Mouse (Mus musculus) natural killer cell, adult 2 months (primary cell): ENCODE results near the gene Fto.
A peak's percentile ranks its signal among the peaks of the same experiment; 100 is the strongest.

Experiments used
- DNase-seq, 2 experiments: peaks; one replicate each; pipeline ENCODE4 v3.0.0; 2022; ENCODE audit warnings: low spot score in 2 of 2

Gene Fto

DNA sequence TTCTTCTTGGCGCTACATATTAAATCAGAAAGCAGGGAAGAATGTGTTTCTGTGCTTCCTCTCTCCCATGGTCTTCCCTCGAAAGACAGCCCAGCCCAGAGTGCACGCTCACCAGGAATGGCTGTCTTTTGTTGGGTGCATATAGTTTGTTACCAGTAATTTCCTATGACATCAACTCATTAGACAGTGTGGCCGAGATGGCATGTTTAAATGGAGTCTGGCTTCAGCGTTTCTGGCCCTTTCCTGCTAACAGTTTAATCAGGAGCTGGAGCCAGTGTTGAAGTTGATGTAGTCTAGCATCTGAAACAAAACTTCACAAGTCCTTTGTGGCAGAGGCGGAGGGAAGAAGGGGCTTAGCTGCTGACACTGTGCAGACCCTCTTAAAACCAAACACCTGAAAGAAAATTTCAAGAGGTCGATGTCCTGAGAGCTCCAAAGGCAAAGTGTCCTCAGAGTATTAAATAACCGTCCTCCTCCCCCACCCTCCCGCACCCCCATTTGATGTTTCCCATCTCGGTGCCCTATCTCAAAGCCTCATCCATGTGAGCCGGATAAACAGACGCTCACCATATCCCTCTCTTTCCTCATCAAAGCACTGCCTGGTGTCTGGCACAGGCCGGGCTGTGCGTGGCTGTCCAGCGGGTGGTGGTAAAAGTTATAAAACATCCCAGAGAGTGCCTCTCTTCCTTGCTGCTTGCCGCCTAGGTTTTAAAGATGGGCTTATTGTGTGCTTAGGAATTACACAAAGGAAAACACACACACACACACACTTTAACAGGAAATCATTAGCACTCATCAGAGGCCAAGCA is 210.9 kb downstream of the Fto start:
- DNase-seq, result no peak

DNA sequence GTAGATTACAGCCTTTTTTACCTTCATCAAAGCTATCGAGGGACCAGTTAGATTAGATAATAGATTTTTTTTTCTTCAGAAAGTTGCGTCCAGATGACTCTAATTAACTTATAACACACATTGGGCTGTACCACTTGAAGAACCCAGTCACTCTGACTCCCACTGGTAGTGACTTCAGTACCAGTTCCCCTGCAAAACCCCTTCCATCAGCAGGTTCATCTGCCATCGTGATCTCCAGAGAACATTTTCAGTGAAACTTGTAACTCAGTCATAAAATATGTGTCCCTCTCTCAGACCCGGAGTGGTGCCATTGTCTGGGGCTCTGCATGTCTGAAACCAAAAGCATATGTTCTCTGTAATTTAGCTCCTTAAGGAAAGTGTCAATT is 211.5 kb downstream of the Fto start:
- DNase-seq, result no peak

DNA sequence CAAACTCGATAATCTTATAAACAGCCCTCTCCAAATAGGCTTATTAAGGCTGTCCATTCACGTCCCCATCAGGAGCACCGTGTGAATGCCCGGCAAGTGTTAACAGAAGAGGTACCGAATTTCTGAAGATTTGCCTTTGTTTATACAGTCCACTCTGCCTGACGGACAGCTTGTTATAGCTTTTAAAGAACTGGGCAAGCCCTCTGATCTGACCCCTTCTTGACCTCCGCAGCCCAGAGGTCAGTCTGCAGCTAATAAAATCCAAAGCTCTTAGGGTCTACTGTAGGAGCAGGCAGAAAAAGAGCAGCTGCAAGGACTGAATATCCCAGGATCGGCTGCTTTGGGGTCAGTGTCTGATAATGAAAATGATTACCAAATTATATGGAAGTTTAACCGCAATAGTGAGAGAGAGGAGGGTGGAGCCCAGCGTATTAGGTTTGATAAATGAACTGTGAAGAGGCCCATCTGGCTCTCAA is 212.1 kb downstream of the Fto start:
- DNase-seq, result no peak

DNA sequence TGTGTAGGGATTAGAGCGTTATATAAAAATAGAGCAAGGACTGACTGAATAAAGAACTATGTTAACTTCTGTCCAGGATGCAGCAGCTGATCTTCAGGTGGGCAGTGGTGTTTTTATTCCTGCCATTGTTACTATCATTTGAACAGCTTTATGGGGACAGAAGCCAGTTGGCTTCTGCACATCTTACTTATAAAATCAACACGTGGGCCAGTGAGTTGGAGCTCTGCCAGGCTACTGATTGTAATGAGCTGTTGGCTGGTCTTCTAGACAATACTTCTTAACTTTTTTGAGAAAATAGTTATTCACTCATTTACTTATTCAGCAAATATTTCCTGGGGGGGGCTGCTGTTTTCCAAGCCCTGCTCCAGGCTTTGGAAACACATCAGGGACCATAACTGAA is 215.6 kb downstream of the Fto start:
- no peak for DNase-seq

DNA sequence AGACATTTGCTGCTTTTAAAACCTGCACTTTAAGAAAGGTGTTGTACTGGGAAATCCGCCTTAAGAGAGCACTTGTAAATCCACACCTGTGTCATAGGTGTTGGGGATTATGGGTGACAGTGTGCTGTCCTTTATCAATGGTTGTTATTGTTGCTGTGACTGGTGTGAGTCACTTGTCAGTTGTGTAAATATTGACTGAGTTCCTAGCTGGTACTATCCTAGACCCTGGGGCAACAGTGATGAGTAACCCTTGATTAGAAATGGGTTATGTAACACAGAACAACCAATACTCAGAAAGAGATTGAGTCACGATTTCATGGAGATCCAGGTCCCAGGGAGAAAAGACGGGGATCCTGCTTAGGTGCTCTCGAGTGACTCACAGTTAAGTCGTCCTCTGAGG is 216.4 kb downstream of the Fto start:
- no peak for DNase-seq

DNA sequence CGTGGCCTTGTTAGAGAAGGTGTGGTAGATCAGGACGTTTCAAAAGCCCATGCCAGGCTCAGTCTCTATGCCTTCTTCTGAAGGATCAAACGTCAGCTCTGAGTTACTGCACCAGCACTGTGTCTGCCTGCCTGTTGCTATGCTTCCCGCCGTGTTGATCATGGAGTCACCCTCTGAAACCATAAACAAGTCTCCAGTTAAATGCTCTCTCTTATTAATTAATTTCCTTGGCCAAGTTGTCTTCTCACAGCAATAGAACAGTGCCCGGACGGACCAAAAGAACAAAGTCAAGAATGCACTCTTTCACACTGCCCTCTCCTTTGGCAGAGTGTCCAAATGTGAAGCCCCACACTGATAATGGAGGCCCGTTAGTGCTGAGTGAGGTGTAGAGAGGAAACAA is 217.3 kb downstream of the Fto start:
- DNase-seq, result no peak

DNA sequence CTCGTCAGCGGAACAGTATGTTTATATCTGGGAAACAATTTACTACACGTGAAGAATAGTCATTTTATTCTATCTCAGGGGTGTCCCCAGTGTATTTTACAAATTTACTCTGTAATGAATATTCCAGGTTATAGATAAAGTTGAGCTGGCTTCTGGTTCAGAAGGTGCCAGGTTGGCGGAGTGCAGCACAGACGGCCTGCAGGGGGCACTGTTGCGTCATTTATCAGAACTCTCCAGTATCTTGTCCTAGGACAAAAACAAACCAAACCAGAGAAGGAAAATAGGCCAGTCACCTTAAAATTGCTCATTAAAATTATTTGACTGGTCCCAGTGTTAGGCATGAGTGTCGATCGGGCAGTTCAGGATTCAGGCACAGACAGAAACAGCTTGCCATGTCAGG is 218.6 kb downstream of the Fto start:
- peak; percentile 14 to 24 for DNase-seq

DNA sequence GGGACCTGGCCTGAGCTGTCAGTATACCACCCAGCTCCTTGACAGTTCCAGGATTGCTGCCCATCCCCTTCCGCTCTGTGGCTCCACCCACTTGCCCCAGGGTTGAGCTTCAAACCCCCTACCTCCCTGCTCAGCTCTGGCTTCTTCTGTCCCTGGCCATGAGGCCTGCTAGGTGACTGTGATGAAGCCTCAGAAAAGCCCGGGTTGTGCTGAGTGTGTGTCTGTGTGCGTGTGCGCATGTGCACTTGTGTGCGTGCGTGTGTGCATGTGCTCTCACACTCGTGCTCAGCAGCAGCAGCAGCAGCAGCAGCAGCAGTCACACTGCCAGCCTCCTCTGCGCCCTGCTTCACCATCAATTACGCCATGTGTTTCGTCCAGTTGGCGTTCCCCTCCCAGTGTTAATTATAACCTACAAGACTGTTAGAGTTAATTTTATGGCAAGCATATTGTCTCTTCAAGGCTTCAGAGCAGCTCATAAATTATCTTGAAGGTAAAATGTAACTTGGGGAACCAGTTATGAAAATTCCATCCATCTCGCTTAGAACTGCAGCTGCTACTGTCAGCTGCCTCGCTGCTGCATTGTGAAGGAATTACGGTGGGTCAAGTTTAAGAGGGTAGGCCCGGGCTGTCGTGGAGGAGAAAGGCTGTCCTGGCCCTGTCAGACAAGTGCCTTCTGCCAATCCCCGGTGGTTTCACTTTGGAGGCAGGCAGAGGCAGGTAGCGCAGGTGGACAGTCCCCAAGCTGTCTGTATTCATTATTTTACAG is 219.5 kb downstream of the Fto start:
- DNase-seq, result no peak

DNA sequence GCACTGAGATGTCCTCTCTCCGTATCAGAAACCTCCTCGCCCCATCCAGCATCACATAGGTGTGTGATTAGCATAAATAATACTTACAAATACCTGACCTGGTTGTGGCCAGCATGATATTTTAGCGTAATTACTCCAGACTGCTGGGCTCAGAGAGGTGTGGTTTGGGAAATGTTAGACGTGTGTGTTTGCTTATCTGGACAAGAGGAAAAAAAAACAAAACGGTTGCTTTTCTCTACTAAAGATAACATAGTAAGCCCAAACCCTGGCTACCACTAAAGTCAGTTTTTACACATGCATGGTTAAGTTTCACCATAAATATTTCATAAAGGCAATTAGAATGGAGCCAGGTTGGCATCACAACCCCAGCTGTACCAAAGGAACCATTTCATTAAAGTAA is 221.4 kb downstream of the Fto start:
- no peak for DNase-seq

DNA sequence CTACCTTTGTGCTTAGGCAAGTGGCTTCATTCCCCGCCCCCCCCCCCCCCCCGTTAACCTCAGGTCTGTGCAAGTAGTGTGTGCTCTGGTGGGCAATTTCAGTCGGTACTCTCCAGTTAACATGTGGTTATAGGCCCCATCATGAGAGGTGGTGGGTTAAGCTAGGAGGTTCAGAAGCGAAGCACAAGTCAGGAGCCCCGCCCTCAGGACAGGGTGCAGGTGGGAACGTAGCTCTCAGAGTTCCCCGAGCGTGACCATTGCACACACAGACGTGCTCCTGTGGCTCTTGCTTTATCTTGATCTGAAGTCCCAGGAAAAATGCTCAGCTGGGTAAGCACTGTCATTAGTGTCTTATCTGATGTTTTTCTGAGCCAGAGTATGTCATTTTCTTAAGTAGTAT is 224.8 kb downstream of the Fto start:
- DNase-seq, result no peak

DNA sequence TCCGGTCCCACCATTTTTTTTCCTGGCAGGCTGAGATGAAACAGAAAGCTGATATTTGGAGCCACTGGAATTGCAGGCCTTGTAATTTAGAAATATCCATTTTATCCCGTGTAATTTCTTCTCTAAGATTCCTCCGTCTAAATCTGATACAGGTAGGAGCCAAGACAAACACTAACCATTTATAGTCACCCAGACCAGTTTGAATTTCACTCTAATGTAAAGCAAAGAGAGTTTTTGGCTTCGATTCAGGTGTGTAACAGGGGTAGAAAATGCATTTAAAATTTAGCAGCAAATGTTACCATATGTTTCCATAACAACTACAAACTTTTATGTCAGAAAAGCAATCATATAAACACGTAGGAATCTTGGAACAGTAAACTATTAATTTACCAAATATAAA is 225.6 kb downstream of the Fto start:
- DNase-seq, result no peak

DNA sequence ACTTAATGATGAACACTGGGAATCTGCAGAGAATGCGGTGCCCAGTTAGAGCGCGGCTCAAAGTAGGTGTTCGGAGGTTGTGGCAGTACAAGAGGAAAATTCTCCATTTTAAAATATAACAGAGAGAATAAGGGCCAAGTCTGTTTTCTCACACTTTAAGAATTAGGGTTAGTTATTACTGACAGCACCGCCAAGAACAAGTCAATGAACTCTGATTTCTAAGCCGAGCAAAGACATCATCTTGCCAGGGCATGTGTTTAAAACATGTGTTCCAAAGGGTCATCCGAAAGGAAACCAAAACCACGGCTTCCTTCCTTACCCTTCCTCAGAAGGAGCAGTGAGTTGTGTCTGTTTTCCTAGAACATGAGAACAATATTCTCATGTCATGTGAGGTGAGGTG is 226.3 kb downstream of the Fto start:
- DNase-seq, result no peak

DNA sequence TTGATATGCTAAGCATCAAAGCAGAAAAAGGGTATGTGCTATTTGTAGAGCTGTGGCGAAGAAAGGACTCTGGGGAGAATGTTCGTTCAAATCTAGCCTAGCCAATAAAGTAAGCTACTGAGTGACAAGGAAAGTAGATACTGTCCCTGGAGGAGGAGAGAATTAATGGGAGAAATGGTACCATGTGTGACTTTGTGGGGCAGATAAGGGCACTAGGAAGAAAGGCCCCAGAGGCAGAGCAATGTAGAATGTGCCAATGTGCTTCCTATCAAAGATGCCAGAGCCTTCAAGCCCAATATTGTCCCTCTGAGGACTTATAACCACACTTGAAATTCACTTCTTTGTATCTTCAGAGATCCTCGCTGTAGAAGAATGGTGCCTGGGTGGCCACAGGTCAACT is 227.9 kb downstream of the Fto start:
- DNase-seq, result no peak

DNA sequence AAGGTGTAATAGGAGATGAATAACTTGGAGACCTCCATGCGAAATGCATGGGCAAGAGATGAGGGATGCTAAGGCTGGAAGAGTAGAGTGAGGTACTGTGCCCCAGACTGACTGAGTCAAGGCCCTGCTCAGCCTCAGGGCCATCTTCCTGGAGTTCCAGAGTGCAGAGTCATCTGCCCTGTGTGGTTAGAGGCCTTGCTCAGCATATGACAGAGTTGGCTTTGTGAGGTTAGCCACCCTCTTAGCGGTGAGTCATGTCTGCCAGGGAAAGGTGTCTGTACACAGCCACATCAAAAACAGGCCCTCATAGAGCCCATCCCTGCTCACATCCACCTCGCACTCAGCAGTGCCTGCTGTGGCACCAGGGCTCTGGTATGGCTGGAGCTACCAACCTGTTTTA is 232.2 kb downstream of the Fto start:
- DNase-seq, result peak; percentile 8 to 13

DNA sequence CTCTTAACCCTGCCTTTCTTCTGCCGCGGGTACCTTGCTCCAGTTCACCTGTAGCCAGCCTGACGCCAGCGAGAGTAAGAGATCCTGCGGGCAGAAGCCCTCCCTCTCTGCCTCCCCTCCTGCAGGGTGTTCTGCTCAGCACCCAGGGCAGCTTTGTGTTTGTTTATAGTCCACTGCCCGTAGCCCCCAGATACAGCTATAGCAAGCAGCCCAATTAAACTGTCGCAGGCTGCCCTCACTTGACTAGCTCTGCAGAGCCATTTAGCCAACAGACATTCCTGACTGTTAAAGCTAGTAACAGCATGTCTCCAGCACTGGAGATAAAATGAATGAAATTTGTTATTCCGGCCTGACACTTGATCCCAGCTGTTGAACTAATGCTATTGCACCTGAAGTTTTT is 233.3 kb downstream of the Fto start:
- DNase-seq, result no peak

DNA sequence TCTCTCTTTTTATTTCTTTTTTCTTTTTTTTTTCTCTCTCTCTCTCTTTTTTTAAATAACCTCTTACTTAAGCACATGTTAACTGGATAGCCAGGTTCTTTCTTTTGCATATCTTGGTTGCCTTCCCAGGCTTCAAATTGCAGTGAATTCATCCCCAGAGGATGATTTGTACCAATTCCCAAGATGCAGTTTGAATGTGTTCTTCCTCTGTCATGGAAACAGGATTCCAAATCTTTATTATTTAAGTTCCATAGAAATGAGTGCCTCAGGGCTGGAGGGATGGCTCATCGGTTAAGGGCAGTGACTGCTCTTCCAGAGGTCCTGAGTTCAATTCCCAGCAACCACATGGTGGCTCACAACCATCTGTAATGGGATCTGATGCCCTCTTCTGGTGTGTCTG is 236.8 kb downstream of the Fto start:
- DNase-seq, result no peak

DNA sequence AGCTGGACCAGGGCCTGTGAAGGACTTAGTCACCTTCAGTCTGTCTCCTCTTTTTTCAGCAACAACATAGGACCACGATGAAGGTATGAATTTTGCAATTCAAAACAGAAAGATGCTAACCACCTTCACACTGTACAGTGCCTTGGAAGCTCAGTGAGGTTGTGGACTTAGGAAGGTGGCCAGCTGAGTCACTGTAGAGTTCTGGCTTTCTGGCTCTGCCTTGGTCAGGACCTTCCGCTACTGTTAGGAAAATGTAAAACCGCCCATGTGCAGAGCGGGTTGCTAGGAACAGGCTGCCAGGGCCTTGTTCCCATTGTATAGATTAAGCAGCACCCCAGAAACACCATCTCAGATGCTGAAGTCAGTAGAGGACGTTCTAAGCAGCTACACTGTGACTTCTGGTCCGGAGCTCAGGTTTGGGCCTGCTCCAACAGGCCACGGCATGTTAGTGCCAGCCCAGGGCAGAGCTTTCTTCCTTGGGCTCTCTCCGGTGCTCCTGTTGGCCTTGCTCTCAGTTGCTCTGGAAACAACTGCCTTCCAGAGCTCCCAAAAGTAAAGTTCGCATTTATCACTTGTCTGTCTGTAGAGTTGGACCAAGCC is 237.9 kb downstream of the Fto start:
- no peak for DNase-seq

DNA sequence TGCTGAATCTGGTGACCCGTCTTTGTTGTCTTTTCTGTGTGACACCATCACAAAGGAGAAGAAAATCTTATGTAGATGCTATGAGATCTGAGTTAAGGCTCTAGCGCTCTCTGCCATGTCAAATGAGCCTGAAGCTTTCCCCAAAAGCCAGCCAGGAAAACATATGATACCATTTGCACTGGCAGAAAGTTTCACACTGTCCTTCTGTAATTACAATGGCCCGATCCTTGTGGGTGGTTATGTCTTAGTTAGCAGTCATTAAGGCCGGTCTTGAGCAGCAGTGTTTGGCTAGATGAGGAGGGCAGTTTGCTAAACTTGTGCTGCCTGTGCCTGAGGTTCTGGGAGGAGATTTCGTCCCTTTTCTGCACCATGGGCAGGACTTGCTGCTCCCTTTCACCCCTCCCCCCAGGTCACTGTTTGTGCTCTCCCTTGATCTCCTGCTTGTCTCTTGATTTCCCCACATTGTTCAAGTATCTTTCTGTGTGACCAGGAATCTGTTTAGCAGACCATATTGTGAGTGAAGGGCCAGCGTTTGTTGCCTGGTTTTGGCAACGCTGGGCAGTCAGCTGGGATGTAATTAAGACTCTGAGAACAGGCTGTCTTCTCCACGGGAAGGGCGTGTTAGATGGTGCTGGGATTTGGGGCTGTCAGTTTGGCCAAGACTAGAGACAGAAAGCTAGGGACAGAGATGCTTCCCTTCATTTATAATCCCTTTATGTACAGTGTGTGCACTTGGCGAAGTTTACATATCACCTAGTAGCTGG is 238.6 kb downstream of the Fto start:
- DNase-seq, result no peak

DNA sequence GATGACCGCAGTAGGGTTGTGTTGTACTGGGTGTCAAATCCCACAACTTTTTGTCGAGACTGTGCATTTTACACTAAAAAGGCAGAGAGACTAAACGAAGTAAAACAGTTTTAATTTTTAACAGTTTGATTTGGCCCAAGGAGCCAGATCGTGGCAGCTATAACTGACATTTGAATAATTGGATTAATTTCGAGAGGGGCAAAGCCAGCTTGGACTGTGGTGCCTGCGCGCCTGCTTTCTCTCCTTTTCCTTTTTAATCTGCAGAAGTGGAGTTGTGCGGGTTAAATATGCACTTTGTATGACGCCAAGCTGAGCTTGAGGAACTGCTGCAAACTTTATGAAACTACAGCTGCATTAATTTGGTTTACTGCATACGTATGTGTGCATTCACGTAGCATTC is 239.3 kb downstream of the Fto start:
- DNase-seq, result no peak

DNA sequence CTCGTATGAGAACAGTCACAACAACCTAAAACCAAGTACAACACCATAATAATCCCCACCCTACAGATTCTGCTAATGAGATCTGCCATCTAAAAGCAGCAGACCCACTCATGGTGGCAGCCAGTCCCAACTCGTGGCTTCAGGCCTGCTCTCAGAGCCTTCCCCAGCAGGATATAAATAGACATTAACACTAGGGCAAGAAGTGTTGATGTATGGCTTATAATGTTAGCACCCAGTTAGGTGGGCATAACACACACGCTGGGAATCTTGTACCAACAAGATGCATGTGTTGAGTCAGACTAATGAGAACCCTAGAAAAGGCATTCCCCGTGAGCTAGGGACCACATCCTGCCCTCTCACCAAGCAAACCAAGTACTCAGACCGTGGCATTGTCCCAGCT is 240.1 kb downstream of the Fto start:
- no peak for DNase-seq

DNA sequence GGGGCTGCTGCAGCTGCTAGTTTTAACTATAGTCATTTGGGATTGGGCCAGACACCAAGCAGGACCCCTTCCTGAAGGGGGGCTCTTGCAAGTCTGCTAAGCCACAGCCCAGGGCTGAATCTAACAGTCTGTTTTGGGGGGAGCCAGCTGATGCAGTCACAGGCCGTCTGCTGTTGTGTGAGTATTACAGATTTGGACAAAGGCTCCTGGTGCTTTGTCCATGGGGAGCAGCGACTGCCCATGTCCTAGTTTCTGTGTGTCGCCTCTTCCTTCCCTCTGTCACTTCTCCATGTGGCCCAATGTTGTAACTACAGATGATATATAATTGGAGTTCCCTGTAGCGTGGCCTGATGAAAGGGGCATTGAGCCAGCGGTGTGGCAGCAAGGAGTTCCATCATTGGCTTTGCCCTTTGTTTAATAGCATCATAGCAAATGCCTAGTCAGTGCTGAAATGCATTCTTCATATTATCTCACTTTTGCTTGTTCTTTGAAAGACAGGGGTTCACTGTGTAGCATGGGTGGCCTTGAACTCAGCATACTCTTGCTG is 243.8 kb downstream of the Fto start:
- DNase-seq, result no peak

DNA sequence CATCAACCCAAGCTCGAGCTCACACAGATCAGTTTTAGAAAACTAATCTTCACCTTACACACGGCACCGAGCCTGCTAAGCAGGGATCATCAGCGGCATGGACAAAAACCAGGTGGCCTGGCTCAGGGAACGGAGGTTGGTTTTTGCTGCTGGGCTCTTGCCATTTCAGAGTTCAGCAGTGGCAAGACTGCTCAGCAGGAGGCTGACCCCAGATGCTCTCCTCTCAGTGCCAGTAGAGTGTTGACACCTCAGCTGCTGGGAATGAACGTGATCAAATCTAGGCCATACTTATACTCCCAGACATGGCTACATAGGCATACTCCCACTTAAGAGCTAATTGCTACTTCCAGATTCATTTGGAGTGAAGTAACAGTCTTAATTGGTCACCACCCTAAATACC is 245.1 kb downstream of the Fto start:
- no peak for DNase-seq
